Mouse (Mus musculus) heart, embryonic 15.5 days (tissue): Measurements from ENCODE around the gene 1600002K03Rik. TPM values are rescaled to one million over a fixed set of nuclear protein-coding genes. Genes with fewer than 3 reads are reported as not detected.
"Not testable (repeated sequence)": the region's sequence is repeated elsewhere in the genome, so short reads cannot be mapped to it uniquely, and the experiment has no call there.

Experiments used
- ATAC-seq: fragments of 200-750 bp; cut with Nextera tagmentation; replicated peaks from 2 replicates; pipeline ENCODE4 v1.8.0; 2017; ENCODE audit warnings: low read depth, moderate TSS enrichment; ENCODE audit not compliant: insufficient number of reproducible peaks, insufficient read depth, low FRiP score
- H3K27ac ChIP-seq: fragments of 300-500 bp; sonication (generic); 2 replicates; pipeline ENCODE4 v1.5.1; 2015; ENCODE audit warnings: mild to moderate bottlenecking, inconsistent platforms
- H3K27me3 ChIP-seq: fragments of 300-500 bp; sonication (generic); 2 replicates; pipeline ENCODE4 v1.6.1; 2015; ENCODE audit warnings: inconsistent platforms
- H3K36me3 ChIP-seq: fragments of 300-500 bp; sonication (generic); 2 replicates; pipeline ENCODE4 v1.6.1; 2015; ENCODE audit warnings: mild to moderate bottlenecking, inconsistent platforms
- H3K4me1 ChIP-seq: fragments of 300-500 bp; sonication (generic); replicated peaks from 2 replicates; pipeline ENCODE4 v1.6.1; 2015; ENCODE audit warnings: inconsistent platforms
- H3K4me2 ChIP-seq: fragments of 300-500 bp; sonication (generic); 2 replicates; pipeline ENCODE4 v1.6.1; 2015; ENCODE audit warnings: inconsistent platforms, mild to moderate bottlenecking, moderate library complexity
- H3K4me3 ChIP-seq: fragments of 300-500 bp; sonication (generic); 2 replicates; pipeline ENCODE4 v1.5.1; 2015; ENCODE audit warnings: mild to moderate bottlenecking, inconsistent platforms
- H3K9ac ChIP-seq: fragments of 300-500 bp; sonication (generic); 2 replicates; pipeline ENCODE4 v1.6.1; 2015; ENCODE audit warnings: mild to moderate bottlenecking, inconsistent platforms
- H3K9me3 ChIP-seq: fragments of 300-500 bp; sonication (generic); replicated peaks from 2 replicates; pipeline ENCODE4 v1.6.1; 2016; ENCODE audit warnings: inconsistent platforms
- WGBS: fragments of 180-500 bp; shearing (Covaris S2); methylation state at CpG from one replicate; pipeline ENCODE4 v1.1.7; 2015; ENCODE audit warnings: mixed read lengths; 5-methylcytosine and 5-hydroxymethylcytosine counted together
- polyA plus RNA-seq: library from polyadenylated mRNA; unstranded; fragments of >200 nt; fragmentation: Nextera tagmentation; extraction: Ambion mirVana; gene quantifications from 2 replicates; pipeline ENCODE4 v1.2.1, GENCODE M21; 2015

The 1600002K03Rik gene
- polyA plus RNA-seq, 1 experiment from 2014 or later: 7.7 TPM

DNA sequence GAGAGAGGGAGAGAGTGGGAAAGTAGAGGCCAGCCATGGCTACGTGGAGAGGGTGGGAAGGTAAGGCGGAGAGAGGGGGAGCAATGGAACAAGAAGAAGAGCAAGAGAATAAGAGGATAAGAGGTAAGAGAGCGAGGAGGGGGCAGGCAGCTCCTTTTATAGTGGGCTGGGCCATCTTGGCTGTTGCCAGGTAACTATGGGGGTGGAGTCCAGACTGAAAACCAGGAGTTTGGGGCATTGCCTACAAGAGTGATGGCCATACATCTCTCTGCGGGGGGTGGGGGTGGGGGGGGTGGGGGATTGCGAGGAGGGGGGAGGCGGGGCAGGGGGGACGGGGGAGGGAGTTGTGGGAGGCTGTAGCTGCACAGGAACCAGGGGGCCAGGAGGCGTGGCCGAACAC is 47.9 kb downstream of the 1600002K03Rik start:
- Histone ChIP-seq H3K27me3 (no peaks in the 10 kb centered on the region), H3K9ac (no peak overlapping the region), H3K27ac (no peak overlapping the region), H3K36me3 (no peaks in the 10 kb centered on the region), H3K4me1 (peaks cover 7% of the 10 kb centered on the region), H3K9me3 (no peaks in the 10 kb centered on the region), H3K4me3 (no peak overlapping the region), H3K4me2 (no peak overlapping the region)
- WGBS: 60% methylated on average over 6 of the region's 9 CpGs
- no peak for ATAC-seq

DNA sequence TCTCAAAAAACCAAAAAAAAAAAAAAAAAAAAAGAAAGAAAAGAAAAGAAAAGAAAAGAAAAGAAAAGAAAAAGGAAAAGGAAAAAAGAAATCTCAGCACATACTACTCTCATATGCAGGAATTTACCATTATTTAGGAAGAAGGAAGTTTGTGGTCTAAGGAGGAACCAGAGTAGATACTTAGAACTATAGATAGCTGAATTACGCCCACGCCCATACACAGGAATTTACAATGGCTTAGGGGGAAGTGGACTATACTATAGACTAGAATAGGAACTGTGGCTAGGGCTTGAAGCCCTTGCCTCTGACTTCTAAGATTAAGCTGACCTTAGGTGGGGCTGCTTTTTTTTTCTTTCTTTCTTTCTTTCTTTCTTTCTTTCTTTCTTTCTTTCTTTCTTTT is 50.4 kb downstream of the 1600002K03Rik start:
- peaks cover 24% of the 10 kb centered on the region for H3K4me1 ChIP-seq
- H3K27me3 ChIP-seq, ATAC-seq, H3K4me3 ChIP-seq, H3K9ac ChIP-seq, H3K9me3 ChIP-seq, H3K27ac ChIP-seq, H3K4me2 ChIP-seq, H3K36me3 ChIP-seq: not testable (repeated sequence)
- WGBS: 88% methylated on average over 2 of the region's 2 CpGs

Other genes with a start within 250 kb of the 1600002K03Rik start
- 2.1 and 3.7 TPM in 2 replicates for gene Arid3a, start 245.9 kb upstream of the 1600002K03Rik start, polyA plus RNA-seq
- 56.7 and 66.6 TPM in 2 replicates for gene Wdr18, start 212.8 kb upstream of the 1600002K03Rik start, polyA plus RNA-seq
- gene Grin3b, start 202.2 kb upstream of the 1600002K03Rik start, polyA plus RNA-seq: 0.24 and 0.28 TPM in 2 replicates
- 16.2 and 19.6 TPM in 2 replicates for gene Tmem259, start 188.6 kb upstream of the 1600002K03Rik start, polyA plus RNA-seq
- 208 and 243 TPM in 2 replicates for gene Cnn2, start 184.4 kb upstream of the 1600002K03Rik start, polyA plus RNA-seq
- gene Abca7, start 176.4 kb upstream of the 1600002K03Rik start, polyA plus RNA-seq: 2.1 and 3.9 TPM in 2 replicates
- 4.7 and 14.4 TPM in 2 replicates for gene Arhgap45, start 156.3 kb upstream of the 1600002K03Rik start, polyA plus RNA-seq
- 115 and 136 TPM in 2 replicates for gene Polr2e, start 133.1 kb upstream of the 1600002K03Rik start, polyA plus RNA-seq
- 628 and 658 TPM in 2 replicates for gene Gpx4, start 125.8 kb upstream of the 1600002K03Rik start, polyA plus RNA-seq
- gene Sbno2, start 67.4 kb upstream of the 1600002K03Rik start, polyA plus RNA-seq: 8.3 and 13.9 TPM in 2 replicates
- 10.0 and 14.2 TPM in 2 replicates for gene Stk11, start 57.1 kb upstream of the 1600002K03Rik start, polyA plus RNA-seq
- 861 and 962 TPM in 2 replicates for gene Atp5d, start 34.3 kb upstream of the 1600002K03Rik start, polyA plus RNA-seq
- gene Cbarp, start 32.1 kb upstream of the 1600002K03Rik start, polyA plus RNA-seq: 1.7 and 2.9 TPM in 2 replicates
- 11.6 and 16.8 TPM in 2 replicates for gene Midn, start 24.7 kb upstream of the 1600002K03Rik start, polyA plus RNA-seq
- 86.7 and 90.2 TPM in 2 replicates for gene Cirbp, start 7.0 kb upstream of the 1600002K03Rik start, polyA plus RNA-seq
- gene Efna2, start 6.5 kb downstream of the 1600002K03Rik start, polyA plus RNA-seq: 8.6 and 9.7 TPM in 2 replicates
- gene Mum1, start 53.5 kb downstream of the 1600002K03Rik start, polyA plus RNA-seq: 32.7 and 40.5 TPM in 2 replicates
- gene Ndufs7, start 76.2 kb downstream of the 1600002K03Rik start, polyA plus RNA-seq: 553 and 586 TPM in 2 replicates
- gene Gamt, start 88.1 kb downstream of the 1600002K03Rik start, polyA plus RNA-seq: 47.7 and 52.9 TPM in 2 replicates
- gene Dazap1, start 88.5 kb downstream of the 1600002K03Rik start, polyA plus RNA-seq: 31.5 and 40.0 TPM in 2 replicates
- gene Rps15, start 119.5 kb downstream of the 1600002K03Rik start, polyA plus RNA-seq: 525 and 544 TPM in 2 replicates
- 0.96 and 2.1 TPM in 2 replicates for gene Apc2, start 123.0 kb downstream of the 1600002K03Rik start, polyA plus RNA-seq
- 32.4 and 36.8 TPM in 2 replicates for gene 2310011J03Rik, start 147.6 kb downstream of the 1600002K03Rik start, polyA plus RNA-seq
- gene Pcsk4, start 156.6 kb downstream of the 1600002K03Rik start, polyA plus RNA-seq: 1.3 and 1.5 TPM in 2 replicates
- gene Reep6, start 157.0 kb downstream of the 1600002K03Rik start, polyA plus RNA-seq: 1.6 and 3.4 TPM in 2 replicates
- gene Adamtsl5, start 175.5 kb downstream of the 1600002K03Rik start, polyA plus RNA-seq: 10.9 and 12.7 TPM in 2 replicates
- 0.06 and 0.09 TPM in 2 replicates for gene Plk5, start 183.5 kb downstream of the 1600002K03Rik start, polyA plus RNA-seq
- gene Mex3d, start 214.7 kb downstream of the 1600002K03Rik start, polyA plus RNA-seq: 4.8 and 5.2 TPM in 2 replicates
- 122 and 177 TPM in 2 replicates for gene Mbd3, start 226.6 kb downstream of the 1600002K03Rik start, polyA plus RNA-seq
- 1,499 and 1,535 TPM in 2 replicates for gene Uqcr11, start 233.9 kb downstream of the 1600002K03Rik start, polyA plus RNA-seq